Mouse (Mus musculus): ENCODE data around the gene Ppp1r8.
A peak's percentile ranks its signal among the peaks of the same experiment; 100 is the strongest.

Gene Ppp1r8

GRCm38 (mm10) chr4:132783732-132784131 is 59.2 kb downstream of the Ppp1r8 start:
- no peak for DNase-seq (ENCODE audit: low read depth in 1 of 2, low spot score in 2 of 2)

- DNase-seq (ENCODE audit: low read depth in 1 of 2, low spot score in 2 of 2): peak; percentile 65 to 73
Measured at GRCm38 (mm10) chr4:132780288-132780687, 62.7 kb downstream of the Ppp1r8 start.

GRCm38 (mm10) chr4:132778562-132779201 is 64.3 kb downstream of the Ppp1r8 start:
- DNase-seq (ENCODE audit: low read depth in 1 of 2, low spot score in 2 of 2): no peak
